Mouse (Mus musculus) heart, adult 18-20 months (tissue): ENCODE results near the gene P2ry14. TPM values are rescaled to one million over a fixed set of nuclear protein-coding genes. Genes with fewer than 3 reads are reported as not detected.

ENCODE experiments used
- DNase-seq, 2 experiments: peaks; one replicate each; pipeline ENCODE4 v3.0.0; 2021 to 2022; ENCODE audit warnings: mixed read lengths in 1 of 2
- long read RNA-seq, 2 experiments: library from polyadenylated mRNA; stranded (forward); transcript quantifications; one replicate each; pipeline ENCODE4 v2.0.0; 2021
- total RNA-seq, 2 experiments: library from RNA; stranded (reverse); gene quantifications; 2 replicates each; pipeline ENCODE4 v1.2.3; 2021

The P2ry14 gene
- total RNA-seq, result 1 to 10 TPM; 4.1 to 4.7 TPM
- long read RNA-seq, experiment 1, partial matches to known transcripts, result 0 of 4 reads
- long read RNA-seq, experiment 1, other reads (novel, unspliced or antisense), result 0 of 4 reads
- long read RNA-seq, experiment 2, partial matches to known transcripts, result 0 of 1 reads
- long read RNA-seq, experiment 2, other reads (novel, unspliced or antisense), result 0 of 1 reads

DNA sequence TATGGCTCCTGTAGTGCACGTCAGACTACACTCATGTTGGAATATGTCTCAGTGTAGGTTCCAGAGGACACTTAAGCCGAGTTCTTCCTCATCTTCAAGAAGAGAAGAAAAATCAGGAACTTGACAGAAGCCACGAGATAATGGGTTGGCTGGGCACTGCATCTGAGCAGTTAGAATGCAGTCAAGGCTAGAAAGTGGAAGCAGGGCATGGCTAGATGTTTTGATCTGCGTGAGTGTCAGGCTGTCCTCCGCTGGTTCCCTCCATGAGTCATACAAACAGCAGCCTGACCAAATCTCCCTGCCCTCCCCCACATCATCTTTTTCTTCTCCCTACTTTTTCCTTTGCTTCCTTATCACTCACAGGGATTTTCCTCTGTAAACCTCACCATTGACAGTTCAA, at the start of gene P2ry14:
TSS of gene P2ry14 (minus strand) at position 195 of the 400 bp plus-strand sequence.
- DNase-seq, result peak in 1 of 2 experiments; percentile 40

DNA sequence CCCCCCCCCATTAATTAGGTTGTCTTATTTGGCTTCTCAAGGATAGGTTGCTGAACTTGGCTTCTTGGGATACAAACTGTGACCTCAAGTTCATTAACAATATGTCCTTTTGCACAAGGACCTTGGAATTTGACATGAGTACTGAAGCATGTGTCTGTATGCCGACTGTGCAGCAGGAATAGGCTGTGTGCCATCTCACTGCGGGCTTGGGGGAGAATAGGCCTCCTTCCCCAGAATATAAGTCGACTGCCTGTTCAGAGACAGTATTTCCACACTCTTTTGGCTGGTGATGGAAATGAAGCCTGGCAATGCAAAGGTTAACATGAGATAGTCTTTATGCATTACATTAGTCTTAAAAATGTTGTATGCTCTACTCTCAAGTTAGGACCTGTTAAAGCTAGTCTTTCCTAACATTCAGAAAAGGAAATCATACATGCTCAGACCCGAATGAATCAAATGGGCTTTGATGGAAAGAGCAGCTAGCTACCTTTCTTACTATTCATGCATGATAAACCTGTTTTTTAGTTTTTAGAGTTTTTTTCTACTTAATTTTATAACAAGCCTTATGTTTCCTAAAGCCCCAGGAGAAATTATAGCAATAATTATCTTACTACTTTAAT, 44.0 kb upstream of the P2ry14 start:
- no peak for DNase-seq

DNA sequence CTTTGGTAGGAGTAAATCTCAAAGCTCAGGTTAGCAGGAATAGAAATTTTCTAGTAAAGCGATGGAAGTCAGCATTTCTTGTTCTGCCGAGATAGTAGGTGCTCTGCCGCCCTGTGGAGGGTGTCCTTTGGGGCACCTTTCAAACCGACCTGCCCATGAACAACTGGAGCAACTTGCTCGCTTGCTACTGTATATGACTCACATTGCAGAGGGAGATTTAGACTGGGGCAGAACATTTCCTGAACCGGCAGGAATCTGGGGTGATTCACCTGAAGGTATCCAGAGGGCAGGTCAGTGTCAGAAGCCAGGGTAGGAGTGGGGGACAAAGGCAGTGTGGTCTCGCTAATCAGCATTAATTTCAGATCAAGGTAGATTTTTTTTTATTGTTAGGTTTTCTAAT, 41.5 kb upstream of the P2ry14 start, which contains the start of gene Gpr87:
TSS of gene Gpr87 (minus strand) at position 167 of the 400 bp plus-strand sequence.
- DNase-seq, result no peak

DNA sequence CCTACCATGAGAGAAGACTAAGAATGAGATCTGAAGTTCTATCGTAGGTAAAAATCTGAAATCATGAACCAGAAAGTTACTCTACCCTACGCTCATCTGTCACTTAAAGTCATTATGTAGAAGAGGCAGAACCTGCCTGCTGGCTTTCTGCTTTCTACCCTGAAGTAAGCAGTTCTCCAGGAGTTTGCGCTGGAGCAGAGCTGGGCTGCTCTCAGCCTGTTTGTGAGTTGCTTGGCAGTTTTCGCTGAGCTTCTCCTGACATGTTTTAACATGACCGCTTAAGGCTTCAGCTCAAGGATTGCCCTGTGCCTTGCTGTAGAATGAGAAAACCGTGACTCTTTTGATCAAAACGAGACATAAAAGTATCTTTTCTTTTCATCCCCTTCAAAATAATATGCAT, 40.7 kb upstream of the P2ry14 start:
- no peak for DNase-seq

DNA sequence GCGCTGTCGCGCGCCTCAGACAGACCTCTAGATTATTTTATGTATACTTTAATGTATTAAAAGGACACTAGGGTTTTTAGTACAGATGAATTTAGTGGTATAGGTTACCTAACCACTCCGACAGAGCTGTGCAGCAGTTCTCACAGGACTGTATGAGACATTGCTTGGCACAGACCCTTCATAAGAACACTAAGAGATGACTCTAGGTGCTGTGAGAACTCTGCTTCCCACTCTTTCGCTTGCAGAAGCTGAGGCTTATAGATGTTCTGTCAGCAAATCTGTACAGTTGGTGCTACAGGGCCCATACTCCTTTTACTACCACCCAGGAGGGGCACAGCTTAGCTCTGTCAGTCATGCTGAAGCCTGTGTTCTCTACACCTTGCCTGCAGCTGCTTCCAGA, 38.3 kb upstream of the P2ry14 start:
- DNase-seq, result no peak

DNA sequence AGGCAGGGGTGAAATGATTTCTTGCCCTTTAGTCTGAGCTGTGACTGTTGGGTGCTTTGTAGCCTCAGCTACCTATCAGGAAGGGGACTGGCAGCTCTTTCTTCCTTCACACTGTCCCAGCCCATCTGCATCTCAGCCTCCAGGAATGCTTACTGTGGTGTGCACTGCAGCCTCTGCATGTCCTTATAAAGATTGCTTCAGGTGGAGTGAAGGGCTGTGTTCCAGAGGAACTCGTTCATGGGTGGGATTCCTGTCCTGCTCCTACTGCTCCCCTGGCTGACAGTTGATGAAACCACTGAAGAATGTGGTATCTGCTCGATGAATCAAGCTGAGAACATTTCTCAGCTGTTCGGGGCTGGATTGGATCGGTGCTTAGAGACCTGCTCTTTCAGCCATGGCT, 33.9 kb upstream of the P2ry14 start:
- no peak for DNase-seq

DNA sequence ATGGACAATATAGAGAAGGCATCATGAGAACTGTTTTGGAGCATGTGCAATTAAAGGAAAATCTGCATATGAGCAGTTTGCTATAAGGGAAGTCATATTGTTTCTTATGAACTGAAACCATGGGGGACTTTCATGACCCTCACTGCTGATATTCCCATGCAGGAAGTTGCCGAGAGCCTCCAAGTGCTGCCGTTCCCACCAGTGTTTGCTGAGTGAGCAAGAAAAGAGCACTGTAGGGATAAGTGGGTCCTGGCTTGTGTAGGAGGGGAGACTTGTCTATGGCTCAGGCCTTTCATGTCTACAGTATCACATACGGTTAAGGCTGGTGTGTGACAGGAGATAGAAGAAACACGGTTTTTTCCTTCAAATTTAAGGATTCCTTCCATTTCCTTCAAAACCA, 32.2 kb upstream of the P2ry14 start:
- no peak for DNase-seq

DNA sequence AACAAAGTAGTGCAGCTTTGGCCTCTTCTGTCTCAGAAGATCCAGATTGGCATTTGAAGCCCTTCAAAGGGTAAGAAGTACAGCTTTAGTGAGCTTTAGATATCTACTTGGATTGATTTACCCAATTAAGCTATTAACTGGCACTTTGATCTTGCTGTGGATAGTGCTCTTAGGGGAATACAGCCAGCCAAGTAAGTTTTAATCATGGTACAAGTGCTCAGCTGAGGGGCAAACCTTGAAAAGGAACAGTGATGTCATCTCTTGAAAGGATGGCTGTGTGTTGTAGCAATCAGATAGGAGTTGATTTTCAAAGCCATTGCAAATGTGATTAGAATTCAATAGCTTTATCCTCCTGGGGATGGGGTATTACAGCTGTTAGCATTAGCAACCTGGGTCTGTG, 28.7 kb upstream of the P2ry14 start:
- no peak for DNase-seq

DNA sequence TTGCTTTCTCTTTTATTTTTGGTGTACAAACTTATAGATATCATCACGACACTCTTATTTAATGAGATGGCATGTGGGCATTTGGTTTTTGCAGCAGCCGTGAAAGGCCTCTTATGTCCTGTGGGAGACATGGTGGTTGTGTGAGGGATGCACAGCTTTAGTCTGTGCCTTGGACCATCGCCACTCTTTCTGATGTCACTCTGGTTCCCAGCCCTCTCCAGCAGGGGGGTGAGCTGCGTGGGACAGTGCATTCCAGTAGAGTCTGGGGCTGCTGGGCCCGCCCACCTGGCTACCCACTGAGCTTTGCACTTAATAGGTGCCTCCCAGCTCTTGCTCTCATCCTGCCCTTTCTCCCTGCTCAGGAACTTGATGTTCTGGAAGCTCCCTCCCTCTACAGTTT, 27.7 kb upstream of the P2ry14 start:
- DNase-seq, result no peak

DNA sequence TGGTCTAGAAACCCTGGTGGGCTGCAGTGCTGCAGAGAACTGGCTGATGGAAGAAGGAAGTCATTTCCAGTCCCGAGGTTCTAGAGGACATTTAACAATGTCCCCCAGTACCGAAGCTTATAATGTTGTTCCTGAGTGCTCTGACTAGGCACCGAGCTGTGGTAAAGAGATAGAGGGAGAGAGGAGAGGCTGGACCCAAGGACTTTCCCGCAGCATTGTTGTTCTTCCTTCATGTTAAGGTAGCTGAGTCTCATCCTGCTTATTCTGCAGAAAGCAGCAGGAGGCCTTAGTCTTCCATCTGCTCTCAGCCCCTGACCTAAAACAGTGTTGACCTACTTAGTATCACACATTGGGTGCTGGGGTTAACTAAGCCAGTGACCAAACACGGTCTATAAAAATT, 23.5 kb upstream of the P2ry14 start:
- no peak for DNase-seq

DNA sequence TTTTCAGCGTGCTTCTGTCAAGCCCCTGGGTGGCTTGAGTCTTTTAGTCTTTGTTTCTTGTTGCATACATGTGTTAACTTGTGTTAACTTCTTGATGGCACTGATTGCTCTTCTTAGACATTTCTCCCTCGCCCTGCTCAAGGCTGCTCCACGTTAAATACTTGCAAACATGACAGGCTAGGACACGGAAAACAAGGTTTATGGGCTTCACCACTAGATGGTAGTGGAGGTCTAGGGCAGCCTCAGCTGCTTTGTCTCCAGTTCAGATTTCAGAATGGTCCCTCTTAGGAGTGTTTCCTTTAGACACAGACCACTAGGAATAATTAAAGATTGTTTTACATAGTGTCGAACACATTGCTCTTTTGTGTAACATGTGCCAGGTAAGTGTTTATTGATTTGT, 21.8 kb upstream of the P2ry14 start:
- DNase-seq, result peak; percentile 49 to 65

DNA sequence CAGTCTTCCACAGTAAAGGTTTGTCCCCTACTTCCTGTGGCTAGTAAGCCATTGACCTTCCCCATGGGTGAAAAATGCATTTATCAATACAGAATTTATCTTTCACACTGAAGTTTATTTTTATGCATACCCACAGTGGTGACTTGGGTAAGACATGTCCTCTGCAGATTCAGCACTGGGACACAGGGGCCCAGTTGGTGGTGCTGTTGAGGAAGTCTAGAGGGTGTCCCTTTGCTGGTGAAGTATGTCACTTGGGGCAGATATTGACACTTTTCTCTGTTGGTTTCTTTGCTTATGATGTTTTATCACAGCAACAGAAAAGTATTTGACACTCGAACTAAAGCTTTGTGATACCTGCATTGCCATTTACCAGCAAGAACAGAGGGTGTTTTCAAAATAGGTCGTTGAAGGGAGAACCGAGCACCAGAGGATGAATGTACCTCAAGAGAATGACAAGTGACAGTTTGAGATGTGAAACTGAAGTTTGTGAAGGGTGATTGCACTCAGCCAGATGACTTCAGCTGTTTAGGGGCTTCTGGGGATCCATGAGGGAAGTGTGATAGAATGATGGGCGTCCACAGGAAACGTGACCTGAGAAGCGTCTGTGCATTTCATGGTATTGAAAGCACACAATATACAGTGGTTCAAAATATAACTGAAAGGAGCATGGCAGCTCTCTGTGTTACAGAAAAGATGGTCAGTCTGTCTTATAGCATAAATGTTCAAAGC, 21.2 kb upstream of the P2ry14 start:
- no peak for DNase-seq

DNA sequence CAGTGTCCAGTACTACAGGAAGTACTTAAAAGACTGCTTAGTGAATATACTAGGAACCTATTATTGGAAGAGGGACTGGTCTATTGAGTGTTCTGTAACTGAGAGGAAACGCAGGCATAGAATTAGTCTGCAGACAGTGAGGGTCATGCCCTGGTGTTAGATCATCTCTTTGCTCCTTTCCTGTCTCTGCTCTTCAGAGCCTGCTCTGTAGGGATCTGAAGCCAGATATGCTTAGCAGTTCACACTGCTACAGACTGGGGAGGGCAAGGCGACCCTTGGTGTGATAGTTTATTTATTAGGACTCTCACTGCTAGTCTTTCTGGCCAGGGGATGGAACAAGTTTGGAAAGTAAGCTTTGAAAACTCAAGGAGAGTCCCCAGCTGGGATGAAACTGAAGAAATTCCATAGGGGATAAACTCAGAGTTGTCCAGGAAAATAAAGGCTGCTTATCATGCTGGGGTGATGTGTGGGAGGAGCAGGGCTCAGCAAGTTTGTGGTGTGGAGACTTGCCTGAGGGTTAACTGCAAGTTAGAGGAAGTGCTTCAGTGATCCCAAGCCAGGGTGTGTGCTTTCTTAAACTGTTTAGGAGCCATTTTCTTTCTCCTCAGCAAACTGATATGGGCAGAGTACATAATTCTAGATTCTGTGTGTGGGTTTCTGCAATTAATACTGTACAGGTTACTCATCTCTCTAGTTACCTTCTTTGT, 16.7 kb upstream of the P2ry14 start:
- DNase-seq, result peak in 1 of 2 experiments; percentile 25

DNA sequence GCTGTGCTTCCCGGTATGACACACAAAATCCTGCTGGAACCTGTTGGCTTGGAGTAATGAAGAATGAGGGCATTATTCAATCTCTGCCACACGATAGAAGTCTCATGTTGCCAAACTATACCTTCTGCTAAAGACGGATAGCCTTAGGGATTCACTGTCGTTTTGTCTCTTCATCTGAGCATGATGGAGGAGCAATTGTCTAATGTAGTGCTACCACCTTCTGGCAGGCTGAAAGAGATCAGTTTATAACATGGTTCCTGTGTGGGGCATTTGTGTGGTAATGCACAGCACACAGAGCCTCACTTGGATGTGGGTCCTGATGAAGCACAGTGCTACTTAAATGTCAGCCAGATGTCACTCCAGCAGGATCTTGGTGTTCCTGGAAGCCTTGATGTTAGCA, 15.8 kb upstream of the P2ry14 start:
- DNase-seq, result no peak

DNA sequence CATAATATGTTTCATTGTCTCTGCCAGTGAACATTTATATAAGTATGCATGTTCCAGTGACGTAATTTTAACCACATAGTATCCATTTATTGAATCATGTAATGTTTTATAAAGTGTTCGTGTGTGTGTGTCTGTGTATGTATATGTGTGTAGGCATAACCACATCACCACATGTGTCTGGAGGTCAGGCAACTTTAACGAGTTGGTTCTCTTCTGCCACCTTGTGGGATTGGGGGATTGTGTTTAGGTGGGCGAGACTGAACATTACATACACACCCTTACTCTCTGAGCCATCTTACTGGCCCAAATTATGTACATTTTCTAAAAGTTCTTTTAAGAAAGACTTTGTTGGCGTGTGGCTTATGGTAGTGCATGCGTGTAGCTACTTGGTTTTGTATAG, 15.1 kb upstream of the P2ry14 start:
- no peak for DNase-seq

DNA sequence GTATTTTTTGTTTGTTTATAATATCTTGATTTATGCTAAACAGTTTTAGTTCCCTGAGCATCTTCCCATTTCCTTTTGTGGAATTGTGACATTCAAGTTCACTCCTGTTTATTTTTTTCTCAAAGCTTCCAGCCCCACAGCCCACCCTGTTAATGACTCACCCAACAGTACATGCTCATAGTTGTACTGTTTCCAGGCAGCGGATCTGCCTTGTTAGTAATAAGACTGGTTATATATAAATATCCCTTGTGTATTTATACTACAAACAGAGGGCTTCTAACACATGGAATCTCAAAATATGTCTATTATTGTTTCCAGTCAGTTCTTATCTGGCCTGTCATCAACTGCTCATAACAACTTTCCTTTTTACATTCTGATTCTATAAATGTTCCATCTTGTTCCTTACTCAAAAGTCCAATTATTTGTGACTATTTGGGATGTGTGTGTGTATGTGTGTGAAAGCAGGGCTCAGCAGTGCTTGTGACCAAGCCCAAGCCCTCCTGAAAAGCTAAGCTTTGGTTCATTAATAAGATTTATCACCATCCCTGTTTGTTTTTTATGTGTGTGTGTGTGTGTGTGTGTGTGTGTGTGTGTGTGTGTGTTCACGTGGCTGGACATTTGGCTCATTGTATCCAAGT, 14.1 kb upstream of the P2ry14 start:
- no peak for DNase-seq

DNA sequence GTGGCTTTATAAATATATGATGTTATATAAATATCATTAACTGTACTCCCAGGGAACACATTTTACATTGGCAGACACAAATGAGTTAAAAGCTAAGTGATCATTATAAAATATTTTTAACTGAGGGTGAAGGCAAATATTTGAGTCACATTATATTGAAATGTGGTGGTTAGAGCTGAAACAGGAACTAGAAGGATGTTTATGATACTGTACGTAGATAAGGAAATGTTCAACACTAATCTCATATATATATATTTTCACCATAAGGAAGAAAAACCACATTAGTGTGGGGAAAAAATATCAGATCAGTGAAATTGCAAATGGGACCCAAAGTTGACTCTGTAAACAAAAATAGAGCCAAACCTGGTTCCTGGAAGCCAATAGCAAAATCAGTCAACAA, 7.0 kb upstream of the P2ry14 start:
- DNase-seq, result no peak

DNA sequence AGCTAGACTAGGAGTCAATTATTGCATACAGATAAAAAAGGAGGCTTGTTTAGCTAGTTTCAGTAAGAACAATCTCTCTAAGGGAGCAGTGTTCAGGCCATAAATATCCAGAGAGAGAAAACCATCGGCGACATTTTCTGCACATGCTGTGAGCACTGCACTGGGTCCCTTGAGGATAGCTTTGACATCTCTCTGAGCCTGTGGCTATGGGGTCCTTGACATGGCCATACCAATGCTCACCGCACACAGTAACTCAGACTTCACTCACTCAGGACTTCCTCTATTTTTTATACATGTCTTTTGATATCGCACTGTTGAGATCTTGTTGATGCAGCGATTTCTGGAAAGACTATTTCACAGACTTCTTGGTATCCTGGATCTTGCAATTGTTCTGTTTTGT, 3.6 kb upstream of the P2ry14 start:
- no peak for DNase-seq

DNA sequence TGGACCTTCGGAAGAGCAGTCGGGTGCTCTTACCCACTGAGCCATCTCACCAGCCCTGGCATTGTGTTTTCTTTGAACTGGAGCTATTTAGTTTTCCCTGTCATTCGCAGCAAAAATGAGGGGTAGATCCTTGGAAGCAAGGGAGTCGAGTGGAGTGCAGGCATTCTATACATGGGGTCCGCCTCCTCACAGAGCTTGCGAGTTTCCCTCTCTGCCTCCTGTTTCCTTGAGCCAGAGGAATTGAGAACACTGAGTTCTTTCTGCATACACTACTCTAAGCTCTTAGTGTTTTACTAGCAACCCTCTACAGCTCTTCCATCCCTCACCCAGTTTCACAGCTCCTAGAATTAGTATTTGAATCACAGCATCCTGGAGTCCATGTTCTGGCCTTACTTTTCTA, 2.0 kb upstream of the P2ry14 start:
- DNase-seq, result no peak

DNA sequence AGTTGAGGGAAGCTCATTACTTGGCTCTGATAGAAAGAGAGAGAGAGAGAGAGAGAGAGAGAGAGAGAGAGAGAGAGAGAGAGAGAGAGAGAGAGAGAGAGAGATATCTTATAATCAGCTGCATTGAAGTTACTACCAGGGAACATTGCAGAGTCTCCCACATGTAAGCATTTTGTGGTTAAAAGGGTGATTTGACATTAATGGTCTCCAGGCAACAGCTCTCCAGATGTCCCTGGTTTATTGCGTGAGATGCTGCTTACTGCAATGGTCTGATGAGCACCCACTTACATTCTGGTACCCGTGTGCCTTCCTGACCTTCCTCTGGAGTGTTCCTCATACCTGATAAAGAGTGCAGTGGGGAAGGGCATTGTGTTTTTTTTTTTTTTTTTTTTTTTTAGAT, 1.5 kb upstream of the P2ry14 start:
- DNase-seq, result no peak

DNA sequence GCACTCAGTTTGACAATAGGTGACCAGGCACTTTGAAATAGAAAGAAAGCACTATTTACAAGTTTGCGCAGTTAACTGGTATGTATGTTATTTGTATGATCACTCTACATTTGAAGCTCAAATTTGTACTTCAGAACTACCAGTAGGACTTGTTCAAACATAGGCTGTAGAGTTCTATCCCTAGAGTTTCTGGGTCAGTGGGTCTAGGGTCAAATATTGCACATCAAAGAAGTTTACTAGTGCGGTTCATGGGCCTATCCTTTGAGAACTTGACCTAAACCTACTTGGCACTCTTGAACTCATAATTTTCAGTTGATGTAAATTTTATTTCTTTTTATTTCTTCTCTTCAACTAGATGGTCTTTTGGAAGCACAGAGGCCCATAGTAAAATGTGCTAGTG, 2.8 kb downstream of the P2ry14 start:
- DNase-seq, result no peak

DNA sequence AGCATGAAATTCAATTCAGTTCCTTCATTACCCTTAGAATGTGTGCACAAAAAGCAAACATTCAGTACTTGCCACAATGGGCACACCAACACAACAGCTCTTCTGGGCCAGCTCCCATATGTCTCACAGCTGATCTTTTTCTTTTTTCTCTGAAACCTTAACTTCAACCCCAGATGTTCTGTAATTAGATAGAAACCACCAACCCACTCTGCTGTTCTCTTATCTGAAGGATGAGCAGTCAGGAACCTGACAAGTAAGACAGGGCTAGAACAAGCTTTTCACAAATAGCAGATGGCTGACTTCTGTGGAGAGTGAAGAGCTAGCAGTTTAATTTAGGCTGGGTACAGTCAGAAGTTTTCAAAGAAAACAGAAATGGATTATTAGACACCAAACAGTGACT, 3.8 kb downstream of the P2ry14 start:
- DNase-seq, result no peak

DNA sequence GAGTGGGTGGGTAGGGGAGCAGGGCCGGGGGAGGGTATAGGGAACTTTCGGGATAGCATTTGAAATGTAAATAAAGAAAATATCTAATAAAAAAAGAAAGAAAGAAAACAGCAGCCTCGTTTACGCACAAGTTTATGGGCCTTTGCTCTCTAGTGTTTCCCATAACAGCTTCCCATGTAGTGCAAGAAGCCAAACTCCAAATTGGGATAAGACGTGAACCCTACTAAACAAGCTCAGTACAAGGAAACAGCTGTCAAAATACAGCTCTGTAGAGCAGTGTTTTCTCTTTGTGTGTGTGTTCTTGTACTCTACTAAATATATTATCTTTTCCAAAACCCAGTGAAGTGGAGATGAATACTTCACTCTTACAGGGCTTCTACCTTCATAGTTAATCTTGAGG, 8.2 kb downstream of the P2ry14 start:
- DNase-seq, result peak in 1 of 2 experiments; percentile 33
